In the genomic region with DNA sequence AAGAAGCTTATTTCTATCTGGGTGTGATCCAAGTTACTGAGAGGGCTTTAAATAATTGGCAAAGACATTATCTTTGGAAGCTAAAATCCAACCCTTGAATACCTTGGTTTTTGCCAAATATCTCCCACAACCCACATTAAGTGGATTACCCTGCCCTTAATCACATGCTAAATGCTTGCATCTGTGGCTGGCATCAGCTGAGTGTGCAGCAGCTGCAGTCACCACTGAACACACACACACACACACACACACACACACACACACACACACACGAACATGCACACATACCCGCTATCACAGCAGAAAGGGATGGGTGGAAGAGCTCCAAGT, we compare ENCODE assay signal across 15 mouse cellular contexts.
DNase-seq lines count a peak whose midpoint lies in the region; ATAC-seq and TF ChIP-seq lines count a peak whose summit lies in the region.
"Had no signal": no experiment of that assay in that cellular context is flagged by ENCODE, and none has a peak within 500 bp of the region (broad histone marks: within the 10 kb centered on the region; RNA-seq: fewer than 3 reads in every experiment).

No protein-coding gene starts in this region.

- TF ChIP-seq CTCF in brain, embryonic 14.5 days (IDR thresholded peaks at IDR 0.05; ENCODE audit: borderline replicate concordance, extremely low read depth, insufficient read depth, insufficient read length): no peak
- no peak for TF ChIP-seq CTCF in intestine, postnatal 0 days (IDR thresholded peaks at IDR 0.05; ENCODE audit: low read depth)

- peak; percentile 61 for ATAC-seq in hindbrain, embryonic 14.5 days (ENCODE audit: low FRiP score)
- peak; percentile 79 for ATAC-seq in neural tube, embryonic 14.5 days (ENCODE audit: low read depth)
- ATAC-seq in intestine, postnatal 0 days: no peak
- ATAC-seq: inflammation-experienced regulatory T-cells, adult 6 months had no signal

- no peaks in the 10 kb centered on the region for H3K9me3 ChIP-seq in hindbrain, embryonic 14.5 days (ENCODE audit: control insufficient read depth, low read length)
- no peaks in the 10 kb centered on the region for H3K9me3 ChIP-seq in neural tube, embryonic 14.5 days (ENCODE audit: control insufficient read depth, low read length)
- no peaks in the 10 kb centered on the region for H3K9me3 ChIP-seq in intestine, postnatal 0 days (ENCODE audit: control insufficient read depth)
- H3K9me3 ChIP-seq: midbrain, embryonic 12.5 days; neural tube, embryonic 12.5 days had no signal

- H3K27ac ChIP-seq in hindbrain, embryonic 14.5 days: 0 out of 2 replicates have a peak overlapping the region, but pooled peaks have one; percentile 49
- H3K27ac ChIP-seq in neural tube, embryonic 14.5 days (ENCODE audit: low read depth, low read length): no peak overlapping the region
- H3K27ac ChIP-seq in intestine, postnatal 0 days (ENCODE audit: low read depth, low read length): no peak overlapping the region
- H3K27ac ChIP-seq: midbrain, embryonic 12.5 days; neural tube, embryonic 12.5 days had no signal

- no peak for TF ChIP-seq POLR2A in brain, embryonic 14.5 days (IDR thresholded peaks at IDR 0.05; ENCODE audit: borderline replicate concordance, extremely low read depth, insufficient read depth, insufficient read length, poor library complexity, severe bottlenecking)

- intact Hi-C loops in left cerebral cortex, postnatal 4 days (cut with DNase I): no loop called here

- no peaks in the 10 kb centered on the region; the same call in 1 of the 2 replicates for H3K4me1 ChIP-seq in hindbrain, embryonic 14.5 days (replicated peaks; ENCODE audit: control insufficient read depth, insufficient read depth, low read length)
- peaks cover 4% of the 10 kb centered on the region; the same call in 1 of the 2 replicates for H3K4me1 ChIP-seq in neural tube, embryonic 14.5 days (ENCODE audit: control insufficient read depth, insufficient read depth, low read length)
- no peaks in the 10 kb centered on the region for H3K4me1 ChIP-seq in intestine, postnatal 0 days (replicated peaks; ENCODE audit: control insufficient read depth, insufficient read depth, low read length)
- H3K4me1 ChIP-seq: neural tube, embryonic 12.5 days had no signal

- peak; percentile 17 for DNase-seq in left cerebral cortex, postnatal 4 days
- no peak for DNase-seq in left cerebral cortex, adult 11 months (ENCODE audit: low spot score)
- peak; percentile 75 for DNase-seq in brain, embryonic 14.5 days (ENCODE audit: low read depth)
- DNase-seq in hindbrain, embryonic 14.5 days (ENCODE audit: low spot score): no peak
- no peak for DNase-seq in spleen, postnatal 10 days (ENCODE audit: low spot score in 2 of 2)
- DNase-seq: gastrocnemius, postnatal 25 days; lung, adult 2 months; lung, postnatal 36 days; right cerebral cortex, adult 18-20 months; thymus, adult 18-20 months had no signal

- no peak overlapping the region for H3K4me2 ChIP-seq in hindbrain, embryonic 14.5 days (replicated peaks)
- H3K4me2 ChIP-seq in neural tube, embryonic 14.5 days (ENCODE audit: low read depth, low read length): no peak overlapping the region
- no peak overlapping the region for H3K4me2 ChIP-seq in intestine, postnatal 0 days (replicated peaks; ENCODE audit: low read depth)
- H3K4me2 ChIP-seq: midbrain, embryonic 12.5 days; neural tube, embryonic 12.5 days had no signal

- no peak overlapping the region for H3K9ac ChIP-seq in hindbrain, embryonic 14.5 days
- no peak overlapping the region for H3K9ac ChIP-seq in neural tube, embryonic 14.5 days (replicated peaks; ENCODE audit: low read depth, low read length)
- H3K9ac ChIP-seq in intestine, postnatal 0 days (ENCODE audit: low read depth, low read length): no peak overlapping the region
- H3K9ac ChIP-seq: midbrain, embryonic 12.5 days; neural tube, embryonic 12.5 days had no signal

- H3K27me3 ChIP-seq in hindbrain, embryonic 14.5 days (ENCODE audit: control insufficient read depth, insufficient read depth, low read length): no peaks in the 10 kb centered on the region
- H3K27me3 ChIP-seq in neural tube, embryonic 14.5 days (ENCODE audit: control insufficient read depth, insufficient read depth, low read length): no peaks in the 10 kb centered on the region
- H3K27me3 ChIP-seq in intestine, postnatal 0 days (replicated peaks; ENCODE audit: control insufficient read depth, insufficient read depth, low read length): no peaks in the 10 kb centered on the region
- H3K27me3 ChIP-seq: midbrain, embryonic 12.5 days; neural tube, embryonic 12.5 days had no signal

- H3K36me3 ChIP-seq in hindbrain, embryonic 14.5 days (replicated peaks; ENCODE audit: control insufficient read depth, insufficient read depth): no peaks in the 10 kb centered on the region
- no peaks in the 10 kb centered on the region for H3K36me3 ChIP-seq in neural tube, embryonic 14.5 days (ENCODE audit: control insufficient read depth, insufficient read depth, low read length)
- H3K36me3 ChIP-seq in intestine, postnatal 0 days (ENCODE audit: control insufficient read depth, insufficient read depth): no peaks in the 10 kb centered on the region
- H3K36me3 ChIP-seq: midbrain, embryonic 12.5 days; neural tube, embryonic 12.5 days had no signal

- WGBS in hindbrain, embryonic 14.5 days: 71% methylated on average over 2 of the region's 2 CpGs
- WGBS in neural tube, embryonic 14.5 days: 67% methylated on average over 2 of the region's 2 CpGs
- WGBS in intestine, postnatal 0 days: 87% methylated on average over 2 of the region's 2 CpGs

- no peak overlapping the region for H3K4me3 ChIP-seq in hindbrain, embryonic 14.5 days (replicated peaks; ENCODE audit: low read length)
- no peak overlapping the region for H3K4me3 ChIP-seq in neural tube, embryonic 14.5 days (ENCODE audit: low read depth, low read length)
- H3K4me3 ChIP-seq in intestine, postnatal 0 days (ENCODE audit: low read depth, low read length): no peak overlapping the region
- H3K4me3 ChIP-seq: midbrain, embryonic 12.5 days; neural tube, embryonic 12.5 days had no signal

Comparison
In these comparisons a context has a peak if more than half of its experiments do, and no peak if none do; other contexts are left out.
1. DNase-seq: peak in left cerebral cortex, postnatal 4 days (single experiment) and brain, embryonic 14.5 days (single experiment); none in left cerebral cortex, adult 11 months (single experiment), hindbrain, embryonic 14.5 days (single experiment) and spleen, postnatal 10 days (0 of 2).